Mouse (Mus musculus): ENCODE results near the gene Gm10577.

GRCm38 (mm10) chr4:101046576-101046975 is 26.1 kb upstream of the Gm10577 start:
- TF ChIP-seq EP300 (IDR thresholded peaks at IDR 0.05; ENCODE audit: low read depth) (no peak), CTCF (IDR thresholded peaks at IDR 0.05; ENCODE audit: low read depth) (no peak)

All from liver, embryonic 14.5 days (tissue).